Mouse (Mus musculus) heart, postnatal 14 days (tissue): Measurements from ENCODE around the gene Hoxa9. TPM values are rescaled to one million over a fixed set of nuclear protein-coding genes. Genes with fewer than 3 reads are reported as not detected.

Source experiments
- DNase-seq, 2 experiments: peaks; one replicate each; pipeline ENCODE4 v3.0.0; 2021 to 2022
- intact Hi-C: fragments of 180-260 bp; cut with DNase I; formaldehyde crosslinking; loops from one replicate; pipeline ENCODE4 v1.15.1; 2025
- total RNA-seq, 2 experiments: library from RNA; stranded (reverse); gene quantifications; 2 replicates each; pipeline ENCODE4 v1.2.3; 2021

Gene Hoxa9
- total RNA-seq, 2 experiments from 2014 or later, result not detected

- DNase-seq, result peak; percentile 1 to 15
- intact Hi-C loops, result no loop called here
These were observed 2.2 kb upstream of the Hoxa9 start for GRCm38 (mm10) chr6:52232984-52233545.

- no peak for DNase-seq
- intact Hi-C loops, result no loop called here
These were observed 1.7 kb upstream of the Hoxa9 start for GRCm38 (mm10) chr6:52232568-52232965.

- intact Hi-C loops, result no loop called here
- DNase-seq, result no peak
These were observed 1.1 kb upstream of the Hoxa9 start for GRCm38 (mm10) chr6:52231885-52232567.

GRCm38 (mm10) chr6:52229558-52230416 lies 1.1 kb downstream of the Hoxa9 start:
- DNase-seq, result no peak
- intact Hi-C loops, result loop anchor here (5.0 to 10.0 kb wide), 2 partner anchors 845 to 1047 kb away; no protein-coding TSS in a partner anchor

DNA sequence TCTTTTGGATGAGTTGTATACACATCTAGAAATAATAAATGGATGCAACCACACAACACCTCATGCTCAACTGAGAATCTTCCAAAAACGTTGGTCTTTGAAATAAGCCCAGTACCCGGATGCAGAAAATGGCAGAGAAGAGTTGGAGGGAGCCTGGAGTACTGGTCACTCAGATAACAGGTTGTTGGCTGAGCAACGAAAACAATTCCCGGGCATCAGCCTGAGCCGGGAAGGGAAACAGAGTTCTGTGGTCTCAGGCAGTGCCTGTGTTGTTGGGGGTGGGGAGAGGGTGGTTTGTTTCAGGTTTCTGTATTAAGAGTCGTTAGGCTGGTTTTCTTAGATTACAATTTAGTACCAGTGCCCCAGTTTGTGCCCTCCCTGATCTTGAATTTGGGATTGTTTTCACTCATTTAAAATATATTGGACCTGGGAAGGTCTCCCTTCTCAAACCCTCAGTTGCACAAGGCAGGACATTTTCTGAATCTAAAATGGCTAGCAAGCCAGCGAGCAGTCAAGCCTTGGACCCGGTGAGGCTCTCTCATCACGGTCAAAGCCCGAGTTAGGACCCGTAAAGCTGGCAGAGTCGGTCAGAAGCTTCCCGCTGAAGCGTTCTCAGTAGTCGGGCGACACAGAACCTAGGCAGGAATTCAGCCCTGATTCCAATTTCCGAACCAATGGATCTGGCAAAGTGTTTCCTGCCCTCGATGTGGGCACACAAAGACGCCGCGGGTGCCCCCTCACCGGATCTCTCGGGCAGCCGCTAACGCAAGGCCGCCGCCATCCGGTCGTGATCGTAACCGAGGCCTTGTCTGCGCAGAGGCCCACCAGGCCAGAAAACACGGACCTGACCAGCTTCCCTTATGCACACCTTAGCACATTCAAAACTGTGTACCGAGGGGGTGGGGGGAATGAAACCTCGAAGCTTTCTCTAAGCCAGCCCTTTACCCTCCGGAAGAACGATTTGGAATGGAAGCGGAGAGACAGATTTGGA lies 2.1 kb downstream of the Hoxa9 start:
- DNase-seq, result no peak
- intact Hi-C loops, result loop anchor here (5.0 to 10.0 kb wide), 2 partner anchors 844 to 1046 kb away; no protein-coding TSS in a partner anchor

DNA sequence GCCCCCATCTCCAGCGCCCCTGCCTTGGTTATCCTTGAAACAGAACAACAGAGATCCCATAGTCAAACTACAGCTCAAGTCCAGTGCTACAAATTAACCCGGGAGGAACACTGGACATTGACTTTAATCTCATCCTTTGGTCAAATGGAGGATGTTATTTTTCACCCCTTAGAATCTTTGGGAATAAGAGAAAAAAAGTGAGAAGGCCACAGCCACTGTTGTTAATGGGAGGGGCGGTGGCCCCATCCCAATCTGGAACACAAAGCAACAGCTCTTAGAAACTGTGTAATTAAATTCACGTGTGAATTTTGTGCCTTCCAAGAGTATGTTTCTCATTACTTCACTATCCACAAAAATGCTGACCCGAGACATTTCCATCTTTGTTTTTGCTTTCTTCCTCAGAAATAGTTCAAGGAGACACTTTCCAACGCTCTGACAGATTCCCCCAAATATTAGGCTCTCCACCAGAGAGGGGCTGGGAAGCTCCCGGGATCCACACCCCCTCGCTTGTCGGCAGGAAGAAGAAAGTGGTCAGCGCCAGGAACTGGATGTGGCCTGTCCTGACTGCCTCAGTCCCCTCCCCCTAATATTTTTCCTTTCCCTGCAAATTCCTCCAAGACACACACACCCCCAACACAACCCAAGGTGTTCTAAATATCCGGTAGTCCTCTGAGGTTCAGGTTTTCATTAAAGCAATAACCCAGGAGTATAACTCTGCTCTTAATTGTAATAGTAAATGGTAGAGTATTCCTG lies 3.2 kb downstream of the Hoxa9 start:
- no peak for DNase-seq
- intact Hi-C loops, result loop anchor here (5.0 to 10.0 kb wide), 2 partner anchors 843 to 1045 kb away; no protein-coding TSS in a partner anchor

GRCm38 (mm10) chr6:52226569-52227257 lies 4.2 kb downstream of the Hoxa9 start:
- intact Hi-C loops, result loop anchor here (5.0 to 10.0 kb wide), 2 partner anchors 842 to 1044 kb away; no protein-coding TSS in a partner anchor

GRCm38 (mm10) chr6:52225612-52226568 lies 5.0 kb downstream of the Hoxa9 start:
- DNase-seq, result no peak
- intact Hi-C loops, result loop anchor here (5.0 to 10.0 kb wide), 2 partner anchors 841 to 1044 kb away; no protein-coding TSS in a partner anchor

More at GRCm38 (mm10) chr6:52226569-52227257, 4.2 kb downstream of the Hoxa9 start:
- DNase-seq, result no peak

GRCm38 (mm10) chr6:52224895-52225611 lies 5.8 kb downstream of the Hoxa9 start:
- DNase-seq, result no peak
- intact Hi-C loops, result loop anchor here (5.0 to 10.0 kb wide), 3 partner anchors 353 to 1043 kb away; no protein-coding TSS in a partner anchor

DNA sequence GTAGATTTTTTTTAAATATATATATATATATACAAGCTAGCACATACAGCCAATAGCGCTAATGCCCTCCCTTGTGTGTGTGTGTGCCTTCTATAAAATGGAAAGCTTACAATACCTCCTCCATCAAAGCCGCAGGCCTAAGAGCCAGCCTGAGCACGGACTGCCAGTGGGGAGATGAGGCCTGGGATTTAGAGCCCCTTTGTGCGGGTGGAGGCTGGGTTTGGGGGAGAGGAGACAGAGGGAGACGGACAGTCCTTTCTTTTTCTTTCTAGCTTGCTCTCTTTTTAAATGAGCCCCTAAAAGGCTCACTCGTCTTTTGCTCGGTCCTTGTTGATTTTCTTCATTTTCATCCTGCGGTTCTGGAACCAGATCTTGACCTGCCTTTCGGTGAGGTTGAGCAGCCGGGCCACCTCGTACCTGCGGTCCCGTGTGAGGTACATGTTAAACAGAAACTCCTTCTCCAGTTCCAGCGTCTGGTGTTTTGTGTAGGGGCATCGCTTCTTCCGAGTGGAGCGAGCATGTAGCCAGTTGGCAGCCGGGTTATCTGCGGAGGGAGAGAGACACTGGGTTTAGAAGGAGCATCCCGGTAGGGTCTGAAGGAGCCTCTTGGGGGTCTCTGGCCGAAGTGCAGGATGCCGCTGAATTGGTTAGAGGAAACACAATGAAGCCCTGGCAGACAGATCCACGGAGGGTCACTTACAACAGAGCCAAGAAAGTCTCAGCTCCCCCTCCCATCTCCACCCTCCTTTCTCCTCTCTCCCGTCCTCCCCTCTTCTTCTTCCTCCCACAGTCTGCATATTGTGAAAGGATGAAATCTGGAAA lies 6.7 kb downstream of the Hoxa9 start:
- intact Hi-C loops, result loop anchor here (5.0 to 10.0 kb wide), 2 partner anchors 352 to 839 kb away; no protein-coding TSS in a partner anchor
- no peak for DNase-seq

GRCm38 (mm10) chr6:52222729-52223128 lies 8.2 kb downstream of the Hoxa9 start:
- DNase-seq, result no peak
- intact Hi-C loops, result loop anchor here (5.0 to 10.0 kb wide), 2 partner anchors 350 to 838 kb away; no protein-coding TSS in a partner anchor

DNA sequence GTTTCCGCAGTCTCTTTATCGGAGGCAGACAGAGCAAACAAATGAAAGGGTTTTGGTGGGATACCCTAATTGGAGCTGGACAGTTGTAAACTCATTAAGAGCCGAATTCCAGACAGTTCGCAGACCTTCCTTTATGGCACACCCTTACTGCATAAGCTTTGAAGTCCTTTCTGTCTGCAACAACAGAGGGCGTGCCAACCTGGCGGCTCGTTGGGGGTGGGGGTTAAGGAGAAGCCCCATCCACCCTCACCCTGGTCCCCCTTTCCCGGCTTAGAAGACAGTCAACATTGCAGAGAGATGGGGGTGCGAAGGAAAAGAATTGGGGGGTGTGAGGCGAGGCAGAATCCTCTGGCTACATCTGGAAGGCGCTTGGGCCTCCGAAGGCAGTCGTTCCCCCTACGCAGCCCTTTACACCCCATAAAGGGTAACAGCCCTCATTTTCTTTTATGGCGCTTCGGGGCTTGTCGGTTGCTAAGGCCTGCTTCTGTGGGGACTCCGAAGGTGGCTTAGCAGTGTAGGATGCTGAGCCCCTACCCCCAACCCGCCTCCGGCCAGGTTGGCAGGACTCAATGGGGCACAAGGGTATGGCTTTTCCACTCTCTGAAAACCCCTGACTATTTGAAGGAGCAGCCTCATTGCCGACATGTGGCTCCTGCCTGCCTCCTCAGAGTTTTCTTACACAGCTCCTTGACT lies 8.8 kb downstream of the Hoxa9 start:
- intact Hi-C loops, result loop anchor here (2.0 to 10.0 kb wide), 3 partner anchors 350 to 837 kb away; no protein-coding TSS in a partner anchor
- no peak for DNase-seq

GRCm38 (mm10) chr6:52221337-52221992 lies 9.4 kb downstream of the Hoxa9 start, which contains the start of gene Hoxa7:
Hoxa7 (minus strand) TSS chr6:52221854.
- peak; percentile 83 to 92 for DNase-seq
- intact Hi-C loops, result loop anchor here (2.0 to 10.0 kb wide), 3 partner anchors 349 to 837 kb away; no protein-coding TSS in a partner anchor

GRCm38 (mm10) chr6:52220865-52221310 lies 10.0 kb downstream of the Hoxa9 start:
- intact Hi-C loops, result loop anchor here (2.0 to 10.0 kb wide), 3 partner anchors 349 to 836 kb away; no protein-coding TSS in a partner anchor
- DNase-seq, result no peak
